Comparison of ENCODE assay signal across 22 mouse cellular contexts in genomic region chr13:113724881-113725837, GRCm38 (mm10).
DNase-seq lines count a peak whose midpoint lies in the region; ATAC-seq lines count a peak whose summit lies in the region.
"Had no signal": no experiment of that assay in that cellular context is flagged by ENCODE, and none has a peak within 500 bp of the region (broad histone marks: within the 10 kb centered on the region; RNA-seq: fewer than 3 reads in every experiment).

No protein-coding gene starts in this region.

- DNase-seq in neural tube, embryonic 10.5 days (ENCODE audit: extremely low spot score, low spot score), result no peak
- DNase-seq in urinary bladder, postnatal 14 days (ENCODE audit: low spot score), result no peak
- no peak for DNase-seq in lung, postnatal 10 days
- DNase-seq: adrenal gland, postnatal 10 days; cerebellum, adult 11 months; cerebellum, postnatal 10 days; gastrocnemius, postnatal 25 days; heart, adult 2 months; heart, postnatal 4 days; layer of hippocampus, postnatal 36 days; liver, embryonic 13.5 days; lung, embryonic 14.5 days; thymus, postnatal 25 days had no signal

- no peaks in the 10 kb centered on the region for H3K27me3 ChIP-seq in forebrain, embryonic 16.5 days (replicated peaks; ENCODE audit: control insufficient read depth, insufficient read depth, low read length)
- no peaks in the 10 kb centered on the region for H3K27me3 ChIP-seq in forebrain, embryonic 13.5 days
- H3K27me3 ChIP-seq in neural tube, embryonic 13.5 days, result no peaks in the 10 kb centered on the region
- H3K27me3 ChIP-seq in midbrain, embryonic 15.5 days (replicated peaks), result no peaks in the 10 kb centered on the region
- H3K27me3 ChIP-seq: embryonic facial prominence, embryonic 13.5 days; limb, embryonic 13.5 days; liver, embryonic 13.5 days; neural tube, embryonic 12.5 days had no signal

- no peaks in the 10 kb centered on the region for H3K36me3 ChIP-seq in forebrain, embryonic 16.5 days (ENCODE audit: control insufficient read depth, insufficient read depth)
- H3K36me3 ChIP-seq in forebrain, embryonic 13.5 days (ENCODE audit: poor library complexity, severe bottlenecking), result no peaks in the 10 kb centered on the region
- no peaks in the 10 kb centered on the region for H3K36me3 ChIP-seq in neural tube, embryonic 13.5 days
- H3K36me3 ChIP-seq in midbrain, embryonic 15.5 days (replicated peaks), result no peaks in the 10 kb centered on the region
- H3K36me3 ChIP-seq: embryonic facial prominence, embryonic 13.5 days; limb, embryonic 13.5 days; liver, embryonic 13.5 days; neural tube, embryonic 12.5 days had no signal

- no peak overlapping the region for H3K27ac ChIP-seq in forebrain, embryonic 16.5 days (ENCODE audit: low read length)
- H3K27ac ChIP-seq in forebrain, embryonic 13.5 days, result no peak overlapping the region
- H3K27ac ChIP-seq in neural tube, embryonic 13.5 days (replicated peaks), result no peak overlapping the region
- H3K27ac ChIP-seq in midbrain, embryonic 15.5 days, result peak overlapping the region; percentile 56
- H3K27ac ChIP-seq: embryonic facial prominence, embryonic 13.5 days; heart, adult 2 months; kidney, postnatal 0 days; limb, embryonic 13.5 days; liver, embryonic 13.5 days; neural tube, embryonic 12.5 days had no signal

- H3K4me3 ChIP-seq in forebrain, embryonic 16.5 days (replicated peaks; ENCODE audit: low read length), result no peak overlapping the region
- no peak overlapping the region for H3K4me3 ChIP-seq in forebrain, embryonic 13.5 days
- H3K4me3 ChIP-seq in neural tube, embryonic 13.5 days, result no peak overlapping the region
- no peak overlapping the region for H3K4me3 ChIP-seq in midbrain, embryonic 15.5 days
- H3K4me3 ChIP-seq: embryonic facial prominence, embryonic 13.5 days; heart, adult 2 months; limb, embryonic 13.5 days; liver, embryonic 13.5 days; neural tube, embryonic 12.5 days had no signal

- WGBS in forebrain, embryonic 16.5 days, result 56% methylated on average over 6 of the region's 6 CpGs
- 63% methylated on average over 6 of the region's 6 CpGs for WGBS in forebrain, embryonic 13.5 days
- 58% methylated on average over 6 of the region's 6 CpGs for WGBS in neural tube, embryonic 13.5 days
- 61% methylated on average over 6 of the region's 6 CpGs for whole genome bisulfite sequencing in midbrain, embryonic 15.5 days

- no peak overlapping the region for H3K4me2 ChIP-seq in forebrain, embryonic 16.5 days (ENCODE audit: low read length)
- H3K4me2 ChIP-seq in forebrain, embryonic 13.5 days, result no peak overlapping the region
- H3K4me2 ChIP-seq in neural tube, embryonic 13.5 days, result no peak overlapping the region
- no peak overlapping the region for H3K4me2 ChIP-seq in midbrain, embryonic 15.5 days
- H3K4me2 ChIP-seq: embryonic facial prominence, embryonic 13.5 days; limb, embryonic 13.5 days; liver, embryonic 13.5 days; lung, embryonic 14.5 days; neural tube, embryonic 12.5 days had no signal

- peak; percentile 71 for ATAC-seq in forebrain, embryonic 16.5 days
- no peak for ATAC-seq in forebrain, embryonic 13.5 days
- ATAC-seq in neural tube, embryonic 13.5 days (ENCODE audit: low read depth), result peak; percentile 65; the same call in 1 of the 2 replicates
- peak; percentile 96 for ATAC-seq in midbrain, embryonic 15.5 days (replicated peaks)
- ATAC-seq: intestine, embryonic 16.5 days had no signal

- no peak overlapping the region for H3K9ac ChIP-seq in forebrain, embryonic 16.5 days (replicated peaks; ENCODE audit: low read depth, low read length)
- no peak overlapping the region for H3K9ac ChIP-seq in forebrain, embryonic 13.5 days
- H3K9ac ChIP-seq in neural tube, embryonic 13.5 days, result no peak overlapping the region
- H3K9ac ChIP-seq in midbrain, embryonic 15.5 days, result no peak overlapping the region
- H3K9ac ChIP-seq: embryonic facial prominence, embryonic 13.5 days; limb, embryonic 13.5 days; liver, embryonic 13.5 days; lung, embryonic 14.5 days; neural tube, embryonic 12.5 days had no signal

- H3K4me1 ChIP-seq in forebrain, embryonic 16.5 days (replicated peaks; ENCODE audit: control insufficient read depth, insufficient read depth, low read length), result no peaks in the 10 kb centered on the region
- 0 out of 2 replicates have a peak, but pooled peaks cover 3% of the 10 kb centered on the region for H3K4me1 ChIP-seq in forebrain, embryonic 13.5 days
- H3K4me1 ChIP-seq in neural tube, embryonic 13.5 days (replicated peaks), result no peaks in the 10 kb centered on the region
- H3K4me1 ChIP-seq in midbrain, embryonic 15.5 days, result peaks cover 10% of the 10 kb centered on the region; the same call in 1 of the 2 replicates
- H3K4me1 ChIP-seq: liver, embryonic 13.5 days; neural tube, embryonic 12.5 days had no signal

- H3K9me3 ChIP-seq in forebrain, embryonic 16.5 days (ENCODE audit: control insufficient read depth, low read length), result no peaks in the 10 kb centered on the region
- H3K9me3 ChIP-seq in forebrain, embryonic 13.5 days (replicated peaks), result no peaks in the 10 kb centered on the region
- H3K9me3 ChIP-seq in neural tube, embryonic 13.5 days, result no peaks in the 10 kb centered on the region
- no peaks in the 10 kb centered on the region for H3K9me3 ChIP-seq in midbrain, embryonic 15.5 days
- H3K9me3 ChIP-seq: embryonic facial prominence, embryonic 13.5 days; limb, embryonic 13.5 days; liver, embryonic 13.5 days; neural tube, embryonic 12.5 days had no signal
